Comparison of ENCODE assay signal across 8 mouse cellular contexts in the genomic region with DNA sequence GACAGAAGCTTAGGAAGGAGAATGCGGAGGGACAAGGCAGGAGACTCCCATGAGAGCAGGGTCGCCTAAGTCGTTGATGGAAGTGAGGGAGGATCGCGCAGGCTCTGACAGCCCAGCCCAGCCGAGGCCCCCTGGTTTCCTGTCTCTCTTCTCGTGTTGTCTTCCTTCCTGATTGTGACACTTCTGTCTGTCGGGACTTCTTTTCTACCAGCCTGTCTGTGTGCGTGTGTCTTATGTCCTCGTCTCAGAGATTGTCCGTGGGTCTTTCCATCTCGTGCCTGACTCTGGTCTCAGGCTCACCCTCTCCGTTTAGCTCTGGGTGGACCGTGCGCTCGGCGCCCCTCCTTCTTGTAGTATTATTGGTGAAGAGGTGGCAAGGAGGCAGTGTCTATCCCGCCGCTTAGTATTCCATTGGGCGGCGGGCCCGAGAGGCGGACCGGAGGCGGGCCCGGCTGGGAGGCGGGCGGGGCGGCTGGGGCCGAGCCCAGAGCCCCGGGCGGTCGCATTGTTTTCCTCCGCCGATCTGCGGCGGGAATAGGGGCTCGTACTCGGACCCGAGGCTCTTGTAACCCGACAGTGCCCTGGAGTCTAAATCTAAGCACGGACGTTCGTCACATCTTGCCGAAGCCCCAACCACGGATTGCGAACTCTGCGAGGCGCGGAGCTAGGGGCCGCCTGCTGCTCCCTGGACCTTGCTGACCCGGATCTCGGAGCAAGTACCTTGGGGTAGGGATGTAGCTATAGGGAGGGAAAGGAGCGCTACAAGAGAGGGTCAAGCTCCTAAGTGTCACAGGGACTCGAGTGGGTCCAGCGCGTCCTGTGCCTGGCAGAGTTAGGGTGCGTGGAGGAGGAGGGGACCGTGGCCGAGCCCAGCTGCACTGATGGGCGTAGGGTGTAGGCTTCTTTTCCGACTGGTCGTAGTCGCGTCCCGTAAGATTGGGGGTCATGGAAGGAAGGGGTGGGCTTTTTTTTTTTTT. TPM values are rescaled to one million over a fixed set of nuclear protein-coding genes. Genes with fewer than 3 reads are reported as not detected.
DNase-seq lines count a peak whose midpoint lies in the region; ATAC-seq and TF ChIP-seq lines count a peak whose summit lies in the region.

Gene Sema6c, plus strand, starts transcription at position 471 of the 977 bp plus-strand sequence.

- peak; percentile 96 for ATAC-seq in hindbrain, postnatal 0 days
- ATAC-seq in megakaryocyte, adult 5-6 weeks (ENCODE audit: poor library complexity, severe bottlenecking): peak; percentile 98

- H3K36me3 ChIP-seq in hindbrain, postnatal 0 days (ENCODE audit: insufficient read depth, low read length): no peaks in the 10 kb centered on the region

- H3K4me1 ChIP-seq in hindbrain, postnatal 0 days (ENCODE audit: insufficient read depth, low read length): peaks cover 14% of the 10 kb centered on the region

- TF ChIP-seq CTCF in hindbrain, postnatal 0 days (IDR thresholded peaks at IDR 0.05; ENCODE audit: low read depth): no peak
- no peak for TF ChIP-seq CTCF in left cerebral cortex, adult 2 months (IDR thresholded peaks at IDR 0.05)

- H3K9ac ChIP-seq in hindbrain, postnatal 0 days (replicated peaks; ENCODE audit: low read length): peak within 1 kb of the TSS; percentile 78

- no peaks in the 10 kb centered on the region for H3K27me3 ChIP-seq in hindbrain, postnatal 0 days (ENCODE audit: insufficient read depth, low read length)

- peak within 1 kb of the TSS; percentile 83 for H3K4me2 ChIP-seq in hindbrain, postnatal 0 days (ENCODE audit: low read depth, low read length)

- WGBS in hindbrain, postnatal 0 days: under 1% methylated on average over 66 of the region's 66 CpGs

- peak within 1 kb of the TSS; percentile 68 for H3K27ac ChIP-seq in hindbrain, postnatal 0 days
- peak within 1 kb of the TSS; percentile 76 for H3K27ac ChIP-seq in left cerebral cortex, adult 2 months

- H3K9me3 ChIP-seq in hindbrain, postnatal 0 days (ENCODE audit: low read length): no peaks in the 10 kb centered on the region

- intact Hi-C loops in left cerebral cortex, adult 2 months (cut with DNase I): no loop called here

- H3K4me3 ChIP-seq in hindbrain, postnatal 0 days (ENCODE audit: low read length): peak within 1 kb of the TSS; percentile 93
- peak within 1 kb of the TSS; percentile 96 for H3K4me3 ChIP-seq in left cerebral cortex, adult 2 months

- DNase-seq in T-cell, adult 2 months (ENCODE audit: low spot score): peak; percentile 83
- peak; percentile 85 to 92 for DNase-seq in cerebellum, postnatal 36 days
- peak; percentile 90 for DNase-seq in gastrocnemius, adult 18-20 months (ENCODE audit: low spot score)
- peak; percentile 95 for DNase-seq in hindbrain, postnatal 0 days (ENCODE audit: low spot score)
- peak; percentile 84 to 87 for DNase-seq in left cerebral cortex, adult 2 months (ENCODE audit: extremely low spot score in 1 of 2, low spot score in 2 of 2)
- peak; percentile 86 to 87 for DNase-seq in right cerebral cortex, adult 2 months (ENCODE audit: low spot score in 2 of 2)
- DNase-seq in urinary bladder, postnatal 14 days (ENCODE audit: low spot score): peak; percentile 88

RNA-seq across cellular contexts. Expression of gene Sema6c, which starts in this region (rescaled TPM):
- 100 to 1,000 TPM in 1 of 2 experiments, 10 to 100 TPM in 1; 75.9 to 111 TPM for total RNA-seq in gastrocnemius, adult 18-20 months (2021)
- total RNA-seq in hindbrain, postnatal 0 days (2014; rRNA removed): 127 and 172 TPM in 2 replicates
- polyA plus RNA-seq in hindbrain, postnatal 0 days (2015; fragmentation: Nextera tagmentation; extraction: Ambion mirVana): 15.6 and 16.4 TPM in 2 replicates
- total RNA-seq in left cerebral cortex, adult 2 months (2021): 10 to 100 TPM; 24.8 to 26.5 TPM
- total RNA-seq in megakaryocyte, adult 5-6 weeks (2015): 0.04 TPM in 1 of 2 replicates, not detected in the other
- not detected in 2 replicates for total RNA-seq in megakaryocyte, adult 5-6 weeks (2017)

Comparison
In these comparisons a context has a peak if more than half of its experiments do, and no peak if none do; other contexts are left out.
1. Peak in every context shown above with its lines: DNase-seq, ATAC-seq, H3K4me3 ChIP-seq and H3K27ac ChIP-seq.
2. RNA of gene Sema6c (total RNA-seq): 127 to 172 TPM in hindbrain, postnatal 0 days, 75.9 to 111 TPM in gastrocnemius, adult 18-20 months and 24.8 to 26.5 TPM in left cerebral cortex, adult 2 months; 0.04 TPM in megakaryocyte, adult 5-6 weeks; every median in the first group is over 10 times any median in the second.
3. Peak in ATAC-seq in megakaryocyte, adult 5-6 weeks; RNA of the gene not detected or under 1 TPM.